Mouse (Mus musculus) heart, embryonic 11.5 days (tissue): Measurements from ENCODE around the gene Armc10. TPM values are rescaled to one million over a fixed set of nuclear protein-coding genes. Genes with fewer than 3 reads are reported as not detected.
"Not testable (repeated sequence)": the region's sequence is repeated elsewhere in the genome, so short reads cannot be mapped to it uniquely, and the experiment has no call there.

Experiments
- ATAC-seq: fragments of 200-750 bp; cut with Nextera tagmentation; replicated peaks from 2 replicates; pipeline ENCODE4 v1.8.0; 2017; ENCODE audit warnings: moderate library complexity; ENCODE audit not compliant: insufficient number of reproducible peaks, low FRiP score, low TSS enrichment
- H3K27ac ChIP-seq: fragments of 300-500 bp; sonication (generic); 2 replicates; pipeline ENCODE4 v1.5.1; 2014; ENCODE audit warnings: mild to moderate bottlenecking, low read depth, low read length
- H3K27me3 ChIP-seq: fragments of 300-500 bp; sonication (generic); 2 replicates; pipeline ENCODE4 v1.6.1; 2014; ENCODE audit warnings: mild to moderate bottlenecking, low read length, mixed read lengths; ENCODE audit not compliant: control insufficient read depth, insufficient read depth
- H3K36me3 ChIP-seq: fragments of 300-500 bp; sonication (generic); 2 replicates; pipeline ENCODE4 v1.6.1; 2014; ENCODE audit warnings: mild to moderate bottlenecking, low read length, moderate library complexity, mixed read lengths; ENCODE audit not compliant: control insufficient read depth, insufficient read depth
- H3K4me1 ChIP-seq: fragments of 300-500 bp; sonication (generic); 2 replicates; pipeline ENCODE4 v1.6.1; 2014; ENCODE audit warnings: low read length; ENCODE audit not compliant: control insufficient read depth, insufficient read depth
- H3K4me2 ChIP-seq: fragments of 300-500 bp; sonication (generic); 2 replicates; pipeline ENCODE4 v1.6.1; 2014; ENCODE audit warnings: mild to moderate bottlenecking, moderate library complexity
- H3K4me3 ChIP-seq: fragments of 300-500 bp; sonication (generic); 2 replicates; pipeline ENCODE4 v1.5.1; 2014; ENCODE audit warnings: low read depth, low read length
- H3K9ac ChIP-seq: fragments of 300-500 bp; sonication (generic); 2 replicates; pipeline ENCODE4 v1.6.1; 2014; ENCODE audit warnings: mild to moderate bottlenecking, low read depth, low read length, moderate library complexity
- H3K9me3 ChIP-seq: fragments of 300-500 bp; sonication (generic); replicated peaks from 2 replicates; pipeline ENCODE4 v1.6.1; 2016; ENCODE audit warnings: low read length; ENCODE audit not compliant: control insufficient read depth
- WGBS: fragments of 180-500 bp; shearing (Covaris S2); extraction: QIAGEN DNeasy Blood & Tissue Kit; methylation state at CpG from one replicate; pipeline ENCODE4 v1.1.7; 2014; ENCODE audit not compliant: insufficient replicate concordance; 5-methylcytosine and 5-hydroxymethylcytosine counted together
- polyA plus RNA-seq: library from polyadenylated mRNA; unstranded; fragments of >200 nt; fragmentation: Nextera tagmentation; extraction: Ambion mirVana; gene quantifications from 2 replicates; pipeline ENCODE4 v1.2.1, GENCODE M21; 2014

Armc10 gene
- polyA plus RNA-seq, 1 experiment from 2014 or later, result 30.3 TPM

- H3K36me3 ChIP-seq, result no peaks in the 10 kb centered on the region
- 54% methylated on average over 6 of the region's 6 CpGs for WGBS
- H3K9ac ChIP-seq, result no peak overlapping the region
- no peaks in the 10 kb centered on the region for H3K9me3 ChIP-seq
- peak overlapping the region; percentile 29 for H3K4me2 ChIP-seq
- H3K27me3 ChIP-seq, result no peaks in the 10 kb centered on the region
- ATAC-seq, result no peak
- no peak overlapping the region for H3K4me3 ChIP-seq
- no peaks in the 10 kb centered on the region; the same call in 1 of the 2 replicates for H3K4me1 ChIP-seq
- peak overlapping the region; percentile 62; the same call in 1 of the 2 replicates for H3K27ac ChIP-seq
Measured at GRCm38 (mm10) chr5:21702873-21703475, 57.4 kb downstream of the Armc10 start.

- Histone ChIP-seq H3K9ac (no peak overlapping the region), H3K4me3 (no peak overlapping the region), H3K36me3 (no peaks in the 10 kb centered on the region), H3K4me2 (no peak overlapping the region), H3K27me3 (no peaks in the 10 kb centered on the region), H3K4me1 (no peaks in the 10 kb centered on the region; the same call in 1 of the 2 replicates), H3K9me3 (no peaks in the 10 kb centered on the region), H3K27ac (no peak overlapping the region)
- no peak for ATAC-seq
- WGBS, result 51% methylated on average over 3 of the region's 3 CpGs
Measured at GRCm38 (mm10) chr5:21703708-21704107, 58.1 kb downstream of the Armc10 start.

DNA sequence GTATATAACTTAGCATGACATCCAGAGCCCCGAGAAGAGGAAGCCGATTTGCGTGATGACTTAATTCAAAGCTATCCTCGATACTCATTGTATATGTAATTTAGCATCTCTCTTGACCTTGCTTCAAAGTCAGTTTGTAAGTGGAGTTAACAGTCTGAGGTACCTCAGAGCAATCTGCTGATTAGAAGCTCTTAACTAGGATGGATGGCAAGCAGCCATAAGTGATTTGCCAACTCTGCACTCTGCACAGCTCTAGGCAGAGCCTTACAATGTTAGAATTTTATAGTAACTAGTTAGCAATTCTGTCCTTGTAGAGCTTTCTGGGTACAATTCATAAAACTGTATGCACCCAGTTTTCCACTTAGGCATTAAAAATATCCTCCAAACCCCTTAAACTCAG, 60.9 kb downstream of the Armc10 start:
- Histone ChIP-seq H3K9ac (no peak overlapping the region), H3K4me2 (no peak overlapping the region), H3K9me3 (no peaks in the 10 kb centered on the region), H3K4me1 (no peaks in the 10 kb centered on the region; the same call in 1 of the 2 replicates), H3K27ac (no peak overlapping the region), H3K27me3 (no peaks in the 10 kb centered on the region), H3K4me3 (no peak overlapping the region), H3K36me3 (no peaks in the 10 kb centered on the region)
- ATAC-seq, result no peak
- WGBS, result 87% methylated on average over 4 of the region's 4 CpGs

- H3K4me2 ChIP-seq, H3K4me3 ChIP-seq, H3K27ac ChIP-seq, ATAC-seq, H3K27me3 ChIP-seq, H3K4me1 ChIP-seq, H3K36me3 ChIP-seq, H3K9ac ChIP-seq, H3K9me3 ChIP-seq: not testable (repeated sequence)
- WGBS, result 81% methylated on average over 8 of the region's 8 CpGs
Measured at GRCm38 (mm10) chr5:21708011-21708410, 62.4 kb downstream of the Armc10 start.

Other genes starting within 250 kb of the Armc10 start
- gene Ccdc146, start 221.1 kb upstream of the Armc10 start, polyA plus RNA-seq, result 2.2 TPM in 2 replicates
- gene Fam185a, start 220.9 kb upstream of the Armc10 start, polyA plus RNA-seq, result 8.0 and 10.0 TPM in 2 replicates
- 5.0 and 5.1 TPM in 2 replicates for gene Lrrc17, start 102.3 kb upstream of the Armc10 start, polyA plus RNA-seq
- gene Fbxl13, start 179 bp upstream of the Armc10 start, polyA plus RNA-seq, result 0.06 and 0.20 TPM in 2 replicates
- 4.2 and 5.2 TPM in 2 replicates for gene Napepld, start 55.6 kb downstream of the Armc10 start, polyA plus RNA-seq
- 133 and 136 TPM in 2 replicates for gene Pmpcb, start 91.3 kb downstream of the Armc10 start, polyA plus RNA-seq
- 60.4 and 71.5 TPM in 2 replicates for gene Dnajc2, start 139.4 kb downstream of the Armc10 start, polyA plus RNA-seq
- 165 and 176 TPM in 2 replicates for gene Psmc2, start 139.5 kb downstream of the Armc10 start, polyA plus RNA-seq
- gene Slc26a5, start 219.8 kb downstream of the Armc10 start, polyA plus RNA-seq, result not detected in 2 replicates